Mouse (Mus musculus): ENCODE measurements at regions not wholly inside any gene's neighbourhood (a gene's known extent, or its start where the extent isn't known, plus 50 kb on each side); places are given as distances from the start of the nearest gene placed in this dataset.

GRCm38 (mm10) chr1:83587258-83587657 is 179.3 kb upstream of the Sphkap start:
- Histone ChIP-seq H3K4me1 (replicated peaks; ENCODE audit: control insufficient read depth, insufficient read depth) (no peaks in the 10 kb centered on the region), H3K36me3 (ENCODE audit: control insufficient read depth, insufficient read depth, low read length) (no peaks in the 10 kb centered on the region), H3K9me3 (ENCODE audit: control insufficient read depth, low read length) (no peaks in the 10 kb centered on the region), H3K4me3 (ENCODE audit: low read depth, low read length) (no peak overlapping the region), H3K4me2 (replicated peaks; ENCODE audit: low read depth) (no peak overlapping the region), H3K9ac (ENCODE audit: low read length) (no peak overlapping the region), H3K27ac (replicated peaks) (no peak overlapping the region), H3K27me3 (ENCODE audit: control insufficient read depth, insufficient read depth, low read length) (no peaks in the 10 kb centered on the region)
- no peak for ATAC-seq (ENCODE audit: low FRiP score, low TSS enrichment)
- TF ChIP-seq EP300 (optimal IDR thresholded peaks at IDR 0.05) = no peak
- no peak for TF ChIP-seq CTCF (IDR thresholded peaks at IDR 0.05; ENCODE audit: low read depth)
- DNase-seq (ENCODE audit: low spot score) = no peak
- 87% methylated on average over 1 of the region's 1 CpGs for WGBS

DNA sequence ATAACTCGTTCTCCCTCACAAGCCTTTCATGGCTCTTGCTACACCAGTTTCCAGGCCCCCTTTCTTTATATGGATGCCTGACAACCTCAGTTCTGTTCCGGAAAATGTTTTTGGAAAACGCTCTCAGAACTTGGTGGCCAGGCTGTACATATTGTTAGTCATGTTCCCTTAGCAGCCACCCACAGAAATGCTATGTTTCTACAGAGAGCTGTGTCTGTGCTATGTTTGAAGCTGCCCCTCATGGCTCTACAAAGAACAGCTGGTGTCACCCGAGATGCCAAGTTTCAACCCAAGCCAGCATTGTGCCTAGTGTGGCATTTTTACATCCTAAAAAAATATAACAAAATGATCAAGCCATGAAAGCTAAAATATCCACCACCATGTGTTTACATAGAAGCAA is 175.0 kb upstream of the Sphkap start:
- ATAC-seq (ENCODE audit: low FRiP score, low TSS enrichment) (no peak), DNase-seq (ENCODE audit: low spot score) (no peak)
- Histone ChIP-seq H3K27ac (replicated peaks) (no peak overlapping the region), H3K9ac (ENCODE audit: low read length) (no peak overlapping the region), H3K4me1 (replicated peaks; ENCODE audit: control insufficient read depth, insufficient read depth) (no peaks in the 10 kb centered on the region), H3K4me2 (replicated peaks; ENCODE audit: low read depth) (no peak overlapping the region), H3K27me3 (ENCODE audit: control insufficient read depth, insufficient read depth, low read length) (no peaks in the 10 kb centered on the region), H3K36me3 (ENCODE audit: control insufficient read depth, insufficient read depth, low read length) (no peaks in the 10 kb centered on the region), H3K9me3 (ENCODE audit: control insufficient read depth, low read length) (no peaks in the 10 kb centered on the region), H3K4me3 (ENCODE audit: low read depth, low read length) (no peak overlapping the region)
- TF ChIP-seq EP300 (optimal IDR thresholded peaks at IDR 0.05) (no peak), CTCF (IDR thresholded peaks at IDR 0.05; ENCODE audit: low read depth) (no peak)
- 75% methylated on average over 4 of the region's 4 CpGs for WGBS

GRCm38 (mm10) chr1:83569991-83570390 is 162.0 kb upstream of the Sphkap start:
- WGBS = 83% methylated on average over 5 of the region's 5 CpGs
- no peak overlapping the region for H3K27ac ChIP-seq (replicated peaks)
- H3K9ac ChIP-seq (ENCODE audit: low read length) = no peak overlapping the region
- ATAC-seq (ENCODE audit: low FRiP score, low TSS enrichment) (no peak), DNase-seq (ENCODE audit: low spot score) (no peak)
- H3K9me3 ChIP-seq (ENCODE audit: control insufficient read depth, low read length) = no peaks in the 10 kb centered on the region
- H3K36me3 ChIP-seq (ENCODE audit: control insufficient read depth, insufficient read depth, low read length) = no peaks in the 10 kb centered on the region
- no peaks in the 10 kb centered on the region for H3K4me1 ChIP-seq (replicated peaks; ENCODE audit: control insufficient read depth, insufficient read depth)
- TF ChIP-seq EP300 (optimal IDR thresholded peaks at IDR 0.05) (no peak), CTCF (IDR thresholded peaks at IDR 0.05; ENCODE audit: low read depth) (no peak)
- H3K4me2 ChIP-seq (replicated peaks; ENCODE audit: low read depth) = no peak overlapping the region
- no peaks in the 10 kb centered on the region for H3K27me3 ChIP-seq (ENCODE audit: control insufficient read depth, insufficient read depth, low read length)
- no peak overlapping the region for H3K4me3 ChIP-seq (ENCODE audit: low read depth, low read length)

DNA sequence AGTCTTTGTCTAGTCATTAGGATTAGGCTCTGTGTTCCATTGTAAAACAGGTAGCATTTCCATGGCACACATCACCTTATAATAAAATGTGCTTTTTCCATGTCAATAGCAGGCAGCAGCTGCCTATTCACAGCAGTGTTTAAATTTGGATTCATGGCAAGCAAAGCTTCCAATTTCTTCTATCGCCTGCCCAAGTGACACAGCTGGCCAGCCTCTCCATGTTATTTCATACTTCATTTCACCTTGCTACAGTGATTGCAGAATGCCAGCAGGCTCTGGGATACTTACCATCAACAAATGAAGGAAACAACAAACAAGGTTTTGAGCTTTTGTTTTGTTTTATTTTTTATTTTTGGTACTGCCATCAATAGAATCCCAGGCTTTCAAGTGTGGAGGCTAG is 160.7 kb upstream of the Sphkap start:
- no peak overlapping the region for H3K4me2 ChIP-seq (replicated peaks; ENCODE audit: low read depth)
- TF ChIP-seq EP300 (optimal IDR thresholded peaks at IDR 0.05) (no peak), CTCF (IDR thresholded peaks at IDR 0.05; ENCODE audit: low read depth) (no peak)
- no peak overlapping the region for H3K4me3 ChIP-seq (ENCODE audit: low read depth, low read length)
- H3K4me1 ChIP-seq (replicated peaks; ENCODE audit: control insufficient read depth, insufficient read depth) = no peaks in the 10 kb centered on the region
- DNase-seq (ENCODE audit: low spot score) = no peak
- H3K27ac ChIP-seq (replicated peaks) = no peak overlapping the region
- H3K36me3 ChIP-seq (ENCODE audit: control insufficient read depth, insufficient read depth, low read length) = no peaks in the 10 kb centered on the region
- ATAC-seq (ENCODE audit: low FRiP score, low TSS enrichment) = no peak
- H3K9ac ChIP-seq (ENCODE audit: low read length) = no peak overlapping the region
- H3K9me3 ChIP-seq (ENCODE audit: control insufficient read depth, low read length) = no peaks in the 10 kb centered on the region
- no peaks in the 10 kb centered on the region for H3K27me3 ChIP-seq (ENCODE audit: control insufficient read depth, insufficient read depth, low read length)
- WGBS = 78% methylated on average over 1 of the region's 1 CpGs

DNA sequence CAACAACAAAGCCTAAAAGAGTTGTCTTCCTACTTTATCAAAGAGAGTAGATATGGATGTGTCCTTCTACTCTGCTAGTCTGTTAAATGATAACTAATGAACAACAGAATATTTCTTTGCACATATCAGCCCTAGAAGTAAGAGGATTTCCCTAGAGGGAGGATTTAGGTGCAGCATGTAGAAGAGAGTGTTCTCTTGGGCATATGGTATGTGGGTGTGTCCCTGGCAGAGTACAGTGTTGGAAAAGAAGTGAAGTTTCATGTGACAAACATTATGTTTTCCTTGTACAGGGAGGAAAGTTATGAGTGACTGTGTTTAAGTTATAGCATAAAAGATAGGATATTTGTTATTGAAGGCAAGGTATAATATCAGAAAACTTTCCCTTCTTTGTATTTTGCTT is 143.6 kb upstream of the Sphkap start:
- Histone ChIP-seq H3K36me3 (ENCODE audit: control insufficient read depth, insufficient read depth, low read length) (no peaks in the 10 kb centered on the region), H3K27ac (replicated peaks) (no peak overlapping the region), H3K4me1 (replicated peaks; ENCODE audit: control insufficient read depth, insufficient read depth) (no peaks in the 10 kb centered on the region), H3K9me3 (ENCODE audit: control insufficient read depth, low read length) (no peaks in the 10 kb centered on the region), H3K4me3 (ENCODE audit: low read depth, low read length) (no peak overlapping the region), H3K9ac (ENCODE audit: low read length) (no peak overlapping the region), H3K27me3 (ENCODE audit: control insufficient read depth, insufficient read depth, low read length) (no peaks in the 10 kb centered on the region), H3K4me2 (replicated peaks; ENCODE audit: low read depth) (no peak overlapping the region)
- DNase-seq (ENCODE audit: low spot score) (no peak), ATAC-seq (ENCODE audit: low FRiP score, low TSS enrichment) (no peak)
- no peak for TF ChIP-seq EP300 (optimal IDR thresholded peaks at IDR 0.05)
- no peak for TF ChIP-seq CTCF (IDR thresholded peaks at IDR 0.05; ENCODE audit: low read depth)

- no peak for ATAC-seq (ENCODE audit: low FRiP score, low TSS enrichment)
- no peaks in the 10 kb centered on the region for H3K4me1 ChIP-seq (replicated peaks; ENCODE audit: control insufficient read depth, insufficient read depth)
Observed at GRCm38 (mm10) chr1:83535461-83535860, 127.5 kb upstream of the Sphkap start.

More at GRCm38 (mm10) chr1:83535461-83535860, 127.5 kb upstream of the Sphkap start:
- Histone ChIP-seq H3K9me3 (ENCODE audit: control insufficient read depth, low read length) (no peaks in the 10 kb centered on the region), H3K4me2 (replicated peaks; ENCODE audit: low read depth) (no peak overlapping the region), H3K27me3 (ENCODE audit: control insufficient read depth, insufficient read depth, low read length) (no peaks in the 10 kb centered on the region), H3K9ac (ENCODE audit: low read length) (no peak overlapping the region), H3K4me3 (ENCODE audit: low read depth, low read length) (no peak overlapping the region), H3K27ac (replicated peaks) (no peak overlapping the region), H3K36me3 (ENCODE audit: control insufficient read depth, insufficient read depth, low read length) (no peaks in the 10 kb centered on the region)
- DNase-seq (ENCODE audit: low spot score) = no peak
- no peak for TF ChIP-seq EP300 (optimal IDR thresholded peaks at IDR 0.05)
- no peak for TF ChIP-seq CTCF (IDR thresholded peaks at IDR 0.05; ENCODE audit: low read depth)

Measured in stomach, postnatal 0 days (tissue).